Comparison of ENCODE assay signal across 10 mouse cellular contexts in the genomic region with DNA sequence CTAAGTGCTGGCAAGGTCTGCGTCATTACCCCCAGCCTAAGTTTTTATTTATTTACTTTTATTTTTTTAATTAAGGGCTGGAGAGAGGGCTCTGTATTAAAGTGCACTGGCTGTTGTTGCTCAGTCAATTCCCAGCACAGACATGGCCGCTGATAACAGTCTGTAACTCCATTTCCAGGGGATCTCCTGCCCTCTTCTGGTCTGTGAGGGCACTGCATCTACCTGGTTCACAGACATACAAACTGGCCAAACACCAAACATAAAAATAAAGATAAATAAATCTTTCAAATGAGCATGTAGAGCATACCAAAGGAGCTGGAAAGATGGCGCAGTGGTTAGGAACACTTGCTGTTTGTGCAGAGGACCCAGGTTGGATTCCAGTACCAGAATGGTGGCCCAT. TPM values are rescaled to one million over a fixed set of nuclear protein-coding genes. Genes with fewer than 3 reads are reported as not detected.
A peak's percentile ranks its signal among the peaks of the same experiment; 100 is the strongest.
DNase-seq lines count a peak whose midpoint lies in the region; ATAC-seq and TF ChIP-seq lines count a peak whose summit lies in the region.
"Had no signal": no experiment of that assay in that cellular context is flagged by ENCODE, and none has a peak within 500 bp of the region (broad histone marks: within the 10 kb centered on the region; RNA-seq: fewer than 3 reads in every experiment).

No protein-coding gene starts in this region.

- DNase-seq in gastrocnemius, adult 2 months = peak; percentile 34
- no peak for DNase-seq in gastrocnemius, postnatal 25 days
- peak; percentile 22 for DNase-seq in neural tube, embryonic 10.5 days (ENCODE audit: extremely low spot score, low spot score)
- peak; percentile 48 for DNase-seq in thymus, postnatal 14 days
- DNase-seq in ovary, postnatal 36 days (ENCODE audit: low spot score) = no peak

- no peak overlapping the region for H3K4me3 ChIP-seq in gastrocnemius, adult 2 months
- no peak overlapping the region for H3K4me3 ChIP-seq in neural tube, embryonic 15.5 days (replicated peaks)
- H3K4me3 ChIP-seq in embryonic fibroblast, embryonic 13.5 days (ENCODE audit: insufficient read depth, low read length) = no peak overlapping the region
- no peak overlapping the region for H3K4me3 ChIP-seq in forebrain, embryonic 15.5 days
- H3K4me3 ChIP-seq: hindbrain, embryonic 15.5 days; myocyte had no signal

- intact Hi-C loops in gastrocnemius, adult 2 months (cut with DNase I) = no loop called here

- no peak overlapping the region for H3K9ac ChIP-seq in neural tube, embryonic 15.5 days (replicated peaks)
- H3K9ac ChIP-seq in forebrain, embryonic 15.5 days (replicated peaks) = no peak overlapping the region
- H3K9ac ChIP-seq: hindbrain, embryonic 15.5 days had no signal

- H3K4me2 ChIP-seq in neural tube, embryonic 15.5 days = no peak overlapping the region
- H3K4me2 ChIP-seq in forebrain, embryonic 15.5 days (replicated peaks) = no peak overlapping the region
- H3K4me2 ChIP-seq: hindbrain, embryonic 15.5 days had no signal

- peaks cover 77% of the 10 kb centered on the region for H3K36me3 ChIP-seq in neural tube, embryonic 15.5 days
- H3K36me3 ChIP-seq in forebrain, embryonic 15.5 days = peaks cover 60% of the 10 kb centered on the region

- H3K4me1 ChIP-seq in neural tube, embryonic 15.5 days = peaks cover under 1% of the 10 kb centered on the region; the same call in 1 of the 2 replicates
- no peaks in the 10 kb centered on the region for H3K4me1 ChIP-seq in embryonic fibroblast, embryonic 13.5 days (ENCODE audit: control insufficient read depth, insufficient read depth, low read length)
- H3K4me1 ChIP-seq in forebrain, embryonic 15.5 days = 0 out of 2 replicates have a peak, but pooled peaks cover under 1% of the 10 kb centered on the region

- peak; percentile 68 for TF ChIP-seq CTCF in gastrocnemius, adult 2 months (IDR thresholded peaks at IDR 0.05)
- 0 out of 2 replicates have a peak, but pooled peaks have one; percentile 27 for TF ChIP-seq CTCF in embryonic fibroblast, embryonic 13.5 days (IDR thresholded peaks at IDR 0.05; ENCODE audit: borderline replicate concordance, insufficient read depth, low read length)

- no peak for ATAC-seq in neural tube, embryonic 15.5 days (ENCODE audit: low FRiP score)
- no peak for ATAC-seq in forebrain, embryonic 15.5 days (replicated peaks)

- WGBS in neural tube, embryonic 15.5 days = 93% methylated on average over 3 of the region's 3 CpGs
- 88% methylated on average over 3 of the region's 3 CpGs for WGBS in forebrain, embryonic 15.5 days

- 0 out of 2 replicates have a peak, but pooled peaks cover 2% of the 10 kb centered on the region for H3K9me3 ChIP-seq in neural tube, embryonic 15.5 days (replicated peaks)
- no peaks in the 10 kb centered on the region for H3K9me3 ChIP-seq in forebrain, embryonic 15.5 days
- H3K9me3 ChIP-seq: hindbrain, embryonic 15.5 days had no signal

- H3K27ac ChIP-seq in gastrocnemius, adult 2 months = no peak overlapping the region
- no peak overlapping the region for H3K27ac ChIP-seq in neural tube, embryonic 15.5 days (replicated peaks)
- no peak overlapping the region for H3K27ac ChIP-seq in embryonic fibroblast, embryonic 13.5 days (ENCODE audit: insufficient read depth, low read length)
- no peak overlapping the region for H3K27ac ChIP-seq in forebrain, embryonic 15.5 days (replicated peaks)
- H3K27ac ChIP-seq: hindbrain, embryonic 15.5 days had no signal

- no peak for TF ChIP-seq POLR2A in embryonic fibroblast, embryonic 13.5 days (IDR thresholded peaks at IDR 0.05; ENCODE audit: low read depth, low read length)

- no peaks in the 10 kb centered on the region for H3K27me3 ChIP-seq in neural tube, embryonic 15.5 days (replicated peaks)
- no peaks in the 10 kb centered on the region for H3K27me3 ChIP-seq in forebrain, embryonic 15.5 days
- H3K27me3 ChIP-seq: hindbrain, embryonic 15.5 days had no signal

RNA-seq across cellular contexts. Expression of gene Upk1a, which starts 6.6 kb away (rescaled TPM):
- total RNA-seq in gastrocnemius, adult 2 months (2021) = under 1 TPM in 1 of 2 experiments, not detected in 1; 0.17 TPM
- not detected for total RNA-seq in gastrocnemius, postnatal 25 days (2021)
- 0.87 and 2.3 TPM in 2 replicates for polyA plus RNA-seq in neural tube, embryonic 15.5 days (2015; fragmentation: Nextera tagmentation; extraction: Ambion mirVana)
- polyA plus RNA-seq in embryonic fibroblast, embryonic 13.5 days (2011; ENCODE audit: insufficient read length, low read depth, missing spikeins) = 0.47 and 0.49 TPM in 2 replicates
- 0.11 and 0.47 TPM in 2 replicates for polyA plus RNA-seq in forebrain, embryonic 15.5 days (2015; fragmentation: Nextera tagmentation; extraction: Ambion mirVana)

RNA-seq across cellular contexts. Expression of gene Cox6b1, which starts 6.7 kb away (rescaled TPM):
- 1,000 to 10,000 TPM; 1,338 to 2,234 TPM for total RNA-seq in gastrocnemius, adult 2 months (2021)
- total RNA-seq in gastrocnemius, postnatal 25 days (2021) = 1,000 to 10,000 TPM; 1,459 to 1,684 TPM
- polyA plus RNA-seq in neural tube, embryonic 15.5 days (2015; fragmentation: Nextera tagmentation; extraction: Ambion mirVana) = 1,176 and 1,358 TPM in 2 replicates
- polyA plus RNA-seq in embryonic fibroblast, embryonic 13.5 days (2011; ENCODE audit: insufficient read length, low read depth, missing spikeins) = 550 and 557 TPM in 2 replicates
- polyA plus RNA-seq in forebrain, embryonic 15.5 days (2015; fragmentation: Nextera tagmentation; extraction: Ambion mirVana) = 899 and 915 TPM in 2 replicates

RNA-seq across cellular contexts. Expression of gene Etv2, which starts 16.4 kb away (rescaled TPM):
- not detected for total RNA-seq in gastrocnemius, adult 2 months (2021)
- total RNA-seq in gastrocnemius, postnatal 25 days (2021) = not detected
- polyA plus RNA-seq in neural tube, embryonic 15.5 days (2015; fragmentation: Nextera tagmentation; extraction: Ambion mirVana) = not detected in 2 replicates
- polyA plus RNA-seq in embryonic fibroblast, embryonic 13.5 days (2011; ENCODE audit: insufficient read length, low read depth, missing spikeins) = not detected in 2 replicates
- not detected in 2 replicates for polyA plus RNA-seq in forebrain, embryonic 15.5 days (2015; fragmentation: Nextera tagmentation; extraction: Ambion mirVana)
- polyA plus RNA-seq: hindbrain, embryonic 15.5 days; myocyte had no signal

RNA-seq across cellular contexts. Expression of gene Zbtb32, which starts 20.5 kb away (rescaled TPM):
- under 1 TPM in 1 of 2 experiments, not detected in 1; 0.33 TPM for total RNA-seq in gastrocnemius, adult 2 months (2021)
- not detected for total RNA-seq in gastrocnemius, postnatal 25 days (2021)
- polyA plus RNA-seq in neural tube, embryonic 15.5 days (2015; fragmentation: Nextera tagmentation; extraction: Ambion mirVana) = 0.37 and 0.44 TPM in 2 replicates
- polyA plus RNA-seq in embryonic fibroblast, embryonic 13.5 days (2011; ENCODE audit: insufficient read length, low read depth, missing spikeins) = not detected in 2 replicates
- polyA plus RNA-seq in forebrain, embryonic 15.5 days (2015; fragmentation: Nextera tagmentation; extraction: Ambion mirVana) = 0.33 and 0.50 TPM in 2 replicates

RNA-seq across cellular contexts. Expression of gene Kmt2b, which starts 30.7 kb away (rescaled TPM):
- 10 to 100 TPM; 13.3 to 16.3 TPM for total RNA-seq in gastrocnemius, adult 2 months (2021)
- total RNA-seq in gastrocnemius, postnatal 25 days (2021) = 10 to 100 TPM; 12.3 to 14.0 TPM
- polyA plus RNA-seq in neural tube, embryonic 15.5 days (2015; fragmentation: Nextera tagmentation; extraction: Ambion mirVana) = 8.5 and 8.8 TPM in 2 replicates
- polyA plus RNA-seq in embryonic fibroblast, embryonic 13.5 days (2011; ENCODE audit: insufficient read length, low read depth, missing spikeins) = 31.9 and 40.1 TPM in 2 replicates
- 10.4 and 12.0 TPM in 2 replicates for polyA plus RNA-seq in forebrain, embryonic 15.5 days (2015; fragmentation: Nextera tagmentation; extraction: Ambion mirVana)

Comparison
In these comparisons a context has a peak if more than half of its experiments do, and no peak if none do; other contexts are left out.
1. DNase-seq: peak in gastrocnemius, adult 2 months (single experiment), neural tube, embryonic 10.5 days (single experiment) and thymus, postnatal 14 days (single experiment); none in gastrocnemius, postnatal 25 days (single experiment) and ovary, postnatal 36 days (single experiment).